Mouse (Mus musculus) retina, postnatal 7 days (tissue): ENCODE measurements around the gene Mtmr6.
"Not testable (repeated sequence)": the region's sequence is repeated elsewhere in the genome, so short reads cannot be mapped to it uniquely, and the experiment has no call there.

Experiments
- DNase-seq: peaks from one replicate; pipeline ENCODE4 v3.0.0-alpha.2; 2012; ENCODE audit warnings: low read depth, low spot score

Mtmr6 gene

DNA sequence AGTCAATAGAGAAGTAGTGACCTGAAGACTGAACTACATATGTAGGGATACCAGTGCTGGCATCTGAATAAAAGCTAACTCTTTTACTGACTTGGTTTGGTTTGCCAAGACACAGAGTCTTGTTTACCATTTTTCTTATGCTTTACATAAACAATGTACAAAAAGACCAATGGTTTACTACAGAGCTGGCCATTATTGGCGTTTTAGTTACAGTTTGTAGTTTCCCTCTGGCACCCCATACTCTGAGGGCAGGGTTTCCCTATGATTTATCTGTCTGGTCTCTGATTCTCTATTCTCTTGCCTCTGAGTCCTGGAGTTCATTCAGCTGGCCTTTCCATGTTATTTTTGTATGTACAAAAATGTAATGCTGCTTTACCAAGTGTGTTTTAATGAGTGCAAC is 30.5 kb downstream of the Mtmr6 start:
- DNase-seq = no peak

DNA sequence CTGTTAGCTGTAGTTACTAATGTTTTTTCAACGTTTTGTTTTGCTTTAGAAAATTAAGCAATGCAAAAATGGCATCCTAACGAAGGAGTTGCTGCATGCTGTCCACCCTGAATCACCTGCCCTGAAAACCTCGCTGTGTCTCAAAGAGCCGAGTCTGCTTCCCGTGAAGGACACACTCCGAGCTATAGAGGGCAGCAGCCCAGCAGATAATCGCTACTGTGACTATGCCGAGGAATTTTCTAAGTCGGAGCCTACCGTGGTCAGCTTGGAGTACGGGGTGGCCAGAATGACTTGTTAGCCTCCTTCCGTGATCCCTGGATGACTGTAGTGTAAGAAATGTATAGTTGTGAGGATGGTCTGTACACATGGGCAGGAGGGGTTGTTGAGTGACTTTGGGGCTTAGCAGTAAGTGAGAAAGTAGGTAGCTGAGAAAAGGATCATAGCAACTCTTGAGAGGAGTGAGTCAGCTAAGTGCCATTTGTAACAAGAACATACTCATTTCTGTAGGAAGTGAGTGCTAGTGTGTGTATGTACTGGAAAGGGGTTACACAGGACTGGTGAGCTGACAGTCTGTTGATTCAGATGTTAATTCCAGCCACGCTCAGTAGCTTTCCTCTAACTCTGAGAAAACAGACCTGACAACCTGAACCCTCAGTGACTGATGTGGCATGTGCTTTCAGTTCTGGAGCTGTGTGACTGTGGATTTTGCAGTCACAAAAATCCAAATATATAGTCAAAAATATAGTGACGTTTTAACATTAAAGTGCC is 35.4 kb downstream of the Mtmr6 start:
- DNase-seq = peak; percentile 36

DNA sequence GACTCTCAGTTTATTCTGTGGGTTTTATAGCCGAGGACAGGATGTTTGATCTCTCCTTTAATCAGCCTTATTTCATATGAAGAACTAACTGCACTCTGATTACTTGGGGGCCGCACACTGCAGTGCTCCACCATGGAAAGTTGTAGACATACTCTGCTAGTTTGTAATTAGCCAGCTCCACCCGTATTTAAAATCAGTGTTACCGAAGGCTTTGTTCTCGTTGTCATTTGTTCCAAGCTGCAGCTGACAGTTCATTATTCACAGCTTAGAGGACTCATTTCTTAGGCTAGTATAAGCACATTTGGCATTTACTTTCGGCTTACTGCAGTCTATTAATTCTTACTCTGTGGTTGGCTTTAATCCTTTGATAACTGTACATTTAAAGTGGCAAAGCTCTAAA is 36.0 kb downstream of the Mtmr6 start:
- no peak for DNase-seq

DNA sequence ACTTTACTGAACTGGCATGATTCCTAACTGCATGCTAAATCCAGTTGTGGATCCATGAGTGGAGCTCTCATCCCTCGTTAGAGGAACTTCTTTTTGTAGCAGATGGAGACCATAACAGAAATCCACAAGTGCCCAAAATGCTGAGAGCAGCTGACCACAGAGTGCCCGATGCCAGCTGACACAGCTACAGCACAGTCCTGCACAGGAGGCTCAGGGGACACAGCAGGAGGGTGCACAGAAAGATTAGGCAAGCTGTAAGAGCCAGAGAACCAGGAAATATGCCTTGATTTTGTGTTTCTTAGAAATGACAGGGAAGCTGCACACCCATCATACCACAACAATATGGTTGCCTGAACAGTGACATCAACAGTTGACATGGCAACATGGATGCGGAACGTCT is 37.4 kb downstream of the Mtmr6 start:
- no peak for DNase-seq

DNA sequence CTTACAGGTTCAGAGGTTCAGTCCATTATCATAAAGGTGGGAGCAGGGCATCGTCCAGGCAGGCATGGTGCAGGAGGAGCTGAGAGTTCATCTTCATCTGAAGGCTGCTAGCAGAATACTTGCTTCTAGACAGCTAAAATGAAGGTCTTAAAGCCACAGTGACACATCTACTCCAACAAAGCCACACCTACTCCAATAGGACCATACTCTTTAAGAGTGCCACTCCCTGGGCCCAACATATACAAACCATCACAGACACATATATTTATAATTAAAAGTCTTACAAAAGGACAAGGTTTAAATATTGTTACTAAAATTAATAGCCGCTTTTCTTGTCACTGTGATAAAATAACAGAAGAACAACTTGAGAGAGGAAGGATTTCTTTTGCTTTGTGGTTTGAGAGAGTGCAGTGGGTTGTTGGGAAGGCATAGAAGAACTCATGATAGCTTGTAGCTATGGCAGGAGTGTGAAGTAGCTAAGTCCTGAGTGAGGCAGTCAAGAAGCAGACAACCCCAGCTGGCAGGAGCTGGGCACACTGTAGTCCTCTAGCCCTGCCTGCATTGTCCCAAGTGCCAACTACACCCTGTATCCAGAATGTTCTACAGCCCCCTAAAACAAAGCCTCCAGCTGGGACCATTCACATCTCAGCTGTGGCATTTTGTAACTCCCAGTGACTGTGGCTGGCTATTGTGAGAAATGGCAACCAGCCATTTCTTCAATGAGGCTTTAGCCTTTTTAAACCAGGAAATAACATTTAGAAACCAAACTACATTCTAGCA is 39.6 kb downstream of the Mtmr6 start:
- DNase-seq = no peak

DNA sequence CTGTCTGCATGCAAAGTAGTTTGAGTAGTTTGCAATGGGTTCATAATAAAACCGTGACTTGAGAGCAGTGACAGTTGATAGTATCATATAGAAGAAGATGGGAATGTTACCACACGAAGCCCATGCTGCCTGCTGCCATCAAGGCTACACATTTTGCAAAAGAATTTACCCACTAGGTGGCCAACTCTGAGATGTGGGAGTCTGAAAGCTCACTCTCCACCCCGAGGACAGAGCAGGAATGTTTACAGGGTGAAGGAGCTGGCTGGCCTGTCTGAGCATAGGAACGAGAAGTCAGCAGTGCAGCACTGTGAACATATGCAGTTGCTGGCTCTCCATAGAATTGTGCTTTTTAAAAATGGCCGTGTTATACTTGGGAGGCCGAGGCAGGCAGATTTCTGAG is 43.1 kb downstream of the Mtmr6 start:
- DNase-seq = no peak

DNA sequence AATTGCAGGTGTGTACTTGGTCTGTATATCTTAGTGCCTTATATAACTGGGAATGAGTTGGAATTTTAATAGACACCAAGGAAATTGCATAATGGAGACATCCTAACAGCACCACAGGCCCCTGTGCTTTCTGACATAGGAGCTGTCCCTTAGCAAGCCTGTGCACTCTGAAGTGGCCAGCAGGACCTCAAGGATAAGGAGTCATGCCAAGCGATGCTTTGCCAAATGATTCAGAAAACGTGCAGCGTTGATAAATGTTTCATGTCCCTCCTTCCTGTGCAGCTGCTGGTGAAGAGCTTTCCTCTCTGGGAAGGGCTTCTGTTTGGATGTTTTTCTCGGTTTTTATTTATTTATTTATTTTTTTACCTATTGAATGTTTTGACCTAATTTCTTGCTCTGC is 45.7 kb downstream of the Mtmr6 start:
- DNase-seq = no peak

DNA sequence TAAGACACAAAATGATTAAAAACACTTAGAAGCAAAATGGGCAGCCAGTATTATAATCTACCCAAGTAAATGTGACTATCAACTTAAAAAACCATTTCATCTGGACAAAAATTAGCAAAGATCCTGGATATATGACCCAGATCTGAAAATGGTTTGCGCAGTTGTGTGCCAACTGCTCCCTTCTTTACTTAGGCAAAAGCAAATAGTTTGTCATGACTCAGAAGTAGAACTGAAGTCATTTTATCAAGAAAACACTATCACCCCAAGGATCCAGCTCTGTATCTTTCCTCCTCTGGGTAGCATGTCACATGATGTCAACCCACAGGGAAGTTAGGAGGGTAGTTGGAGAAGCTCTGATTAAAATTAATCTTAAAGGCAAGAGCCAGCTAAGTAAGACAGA is 54.2 kb downstream of the Mtmr6 start:
- DNase-seq = no peak

DNA sequence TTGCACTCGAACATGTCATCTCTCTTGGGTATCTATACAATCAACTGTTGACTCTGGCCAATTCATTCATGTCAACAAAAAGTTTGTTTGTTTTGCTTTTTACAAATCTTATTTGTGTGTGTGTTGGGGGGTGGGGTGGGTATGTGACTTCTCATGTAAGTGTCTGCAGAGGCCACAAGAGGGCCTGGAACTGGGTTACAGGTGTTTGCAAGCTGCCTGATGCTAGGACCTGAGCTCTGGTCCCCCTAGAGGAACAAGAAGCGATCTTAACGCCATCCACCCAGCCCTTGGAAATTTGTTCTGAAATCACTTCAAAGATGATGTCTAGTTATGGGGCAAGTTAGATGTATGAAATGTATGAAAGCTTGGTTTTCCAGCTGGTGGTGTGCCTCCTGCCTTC is 55.8 kb downstream of the Mtmr6 start:
- no peak for DNase-seq

DNA sequence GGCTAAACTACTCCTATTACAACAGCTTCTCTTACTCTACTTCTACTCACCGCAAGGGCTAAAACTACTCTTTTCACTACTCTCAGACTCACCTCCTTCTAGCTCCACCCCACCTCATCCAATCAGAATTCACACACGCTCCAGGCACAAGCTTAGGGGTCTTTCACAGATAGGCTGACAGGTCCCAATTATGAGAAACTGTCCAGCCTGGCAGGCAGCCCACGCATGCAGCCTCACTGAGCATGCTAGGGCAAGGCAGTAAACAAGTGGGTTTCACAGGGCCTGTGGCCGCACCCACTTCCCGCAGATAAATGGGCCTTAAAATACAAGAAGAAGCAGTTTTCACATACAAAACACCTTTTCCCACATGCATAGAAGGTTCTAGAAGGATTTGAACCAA is 75.0 kb downstream of the Mtmr6 start:
- DNase-seq = not testable (repeated sequence)

DNA sequence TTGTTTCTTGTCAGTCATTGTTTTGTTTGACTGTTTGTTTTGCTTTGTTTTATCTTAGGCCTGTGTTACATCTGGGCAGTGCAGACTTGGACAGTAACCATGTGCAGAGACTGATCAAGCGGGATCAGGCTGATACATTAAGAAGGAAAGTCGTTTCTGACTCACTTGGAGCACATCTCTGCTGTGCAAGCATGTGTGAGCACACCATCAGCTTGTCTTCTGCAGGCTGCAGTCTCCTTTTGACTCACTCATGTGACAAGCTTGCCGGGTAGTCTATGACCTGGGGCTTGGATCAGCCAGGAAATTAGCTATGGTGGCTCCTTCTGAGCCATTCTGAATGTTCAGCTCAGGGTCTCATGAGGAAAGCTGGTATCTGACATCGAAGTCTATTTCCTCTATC is 75.5 kb downstream of the Mtmr6 start:
- no peak for DNase-seq

DNA sequence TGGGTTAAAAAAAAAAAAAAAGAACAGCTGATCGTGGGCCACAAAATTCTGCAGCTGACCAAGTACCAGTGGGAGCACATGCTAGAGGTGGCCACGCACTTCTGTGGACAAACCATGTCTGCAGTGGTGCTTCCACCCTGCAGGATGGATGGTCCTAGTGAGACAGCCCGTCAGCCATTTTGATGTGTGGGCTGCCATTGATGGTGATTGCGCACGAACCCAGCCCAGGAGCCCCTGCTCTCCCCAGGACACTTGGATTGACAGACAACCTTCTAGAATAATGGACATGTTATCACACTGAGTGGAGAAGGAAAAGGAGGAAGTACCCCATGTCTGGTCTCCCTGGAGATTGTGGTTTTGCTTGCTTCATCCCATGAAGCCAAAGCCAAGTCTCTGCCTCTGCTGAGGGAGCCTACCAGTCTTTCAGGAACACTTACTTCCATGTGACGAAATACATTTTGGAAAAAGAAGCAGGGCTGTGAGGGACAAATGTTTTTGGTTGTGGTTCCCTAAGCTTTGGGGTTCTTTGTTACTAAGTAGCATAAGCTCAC is 80.4 kb downstream of the Mtmr6 start:
- DNase-seq = no peak
